Mouse (Mus musculus): ENCODE data around the gene Ctbp2.

GRCm38 (mm10) chr7:133067321-133067841 lies 56.8 kb downstream of the Ctbp2 start:
- TF ChIP-seq POLR2A (IDR thresholded peaks at IDR 0.05; ENCODE audit: insufficient read depth, low read depth, low read length) (no peak), CTCF (IDR thresholded peaks at IDR 0.05; ENCODE audit: insufficient read depth, low read depth, low read length) (no peak)

Measured in olfactory bulb, adult 2 months (tissue).